In genomic region chr3:137929940-137930339, GRCm38 (mm10) we compare ENCODE assay signal across 24 mouse cellular contexts.
"Had no signal": no experiment of that assay in that cellular context is flagged by ENCODE, and none has a peak within 500 bp of the region (broad histone marks: within the 10 kb centered on the region; RNA-seq: fewer than 3 reads in every experiment).

No protein-coding gene starts in this region.

- DNase-seq: kidney, adult 8-10 months; kidney, postnatal 10 days; kidney, postnatal 36 days; layer of hippocampus, postnatal 36 days; left cerebral cortex, postnatal 4 days; lung, adult 2 months; lung, postnatal 14 days; retina, postnatal 1 day; right cerebral cortex, postnatal 25 days; spleen, adult 18-20 months; thymus, postnatal 25 days had no signal

- H3K27me3 ChIP-seq: kidney, embryonic 15.5 days; limb, embryonic 12.5 days; limb, embryonic 15.5 days; liver, embryonic 15.5 days; megakaryocyte, embryonic 14.5 days; midbrain, embryonic 12.5 days; midbrain, embryonic 15.5 days; neural tube, embryonic 13.5 days; stomach, embryonic 15.5 days had no signal

- H3K4me1 ChIP-seq: limb, embryonic 12.5 days; limb, embryonic 15.5 days; liver, embryonic 15.5 days; midbrain, embryonic 12.5 days; midbrain, embryonic 15.5 days; neural tube, embryonic 13.5 days; stomach, embryonic 15.5 days had no signal

- H3K27ac ChIP-seq: kidney, embryonic 15.5 days; left cerebral cortex, adult 2 months; limb, embryonic 12.5 days; limb, embryonic 15.5 days; liver, embryonic 15.5 days; macrophage; midbrain, embryonic 12.5 days; midbrain, embryonic 15.5 days; neural tube, embryonic 13.5 days; stomach, embryonic 15.5 days had no signal

- H3K9ac ChIP-seq: kidney, embryonic 15.5 days; limb, embryonic 12.5 days; limb, embryonic 15.5 days; liver, embryonic 15.5 days; midbrain, embryonic 12.5 days; midbrain, embryonic 15.5 days; neural tube, embryonic 13.5 days; stomach, embryonic 15.5 days had no signal

- H3K4me3 ChIP-seq: kidney, embryonic 15.5 days; left cerebral cortex, adult 2 months; limb, embryonic 12.5 days; limb, embryonic 15.5 days; liver, embryonic 15.5 days; megakaryocyte, embryonic 14.5 days; midbrain, embryonic 12.5 days; midbrain, embryonic 15.5 days; myocyte; neural tube, embryonic 13.5 days; stomach, embryonic 15.5 days had no signal

- H3K4me2 ChIP-seq: kidney, embryonic 15.5 days; limb, embryonic 12.5 days; limb, embryonic 15.5 days; liver, embryonic 11.5 days; liver, embryonic 15.5 days; midbrain, embryonic 12.5 days; midbrain, embryonic 15.5 days; neural tube, embryonic 13.5 days; stomach, embryonic 15.5 days had no signal

- ATAC-seq: midbrain, embryonic 15.5 days had no signal

- H3K9me3 ChIP-seq: kidney, embryonic 15.5 days; limb, embryonic 12.5 days; limb, embryonic 15.5 days; liver, embryonic 15.5 days; megakaryocyte, embryonic 14.5 days; midbrain, embryonic 12.5 days; midbrain, embryonic 15.5 days; neural tube, embryonic 13.5 days; stomach, embryonic 15.5 days had no signal
